Mouse (Mus musculus): Measurements from ENCODE around the gene Plppr1.
"Not testable (repeated sequence)": the region's sequence is repeated elsewhere in the genome, so short reads cannot be mapped to it uniquely, and the experiment has no call there.

GRCm38 (mm10) chr4:49383576-49384318, 324.7 kb downstream of the Plppr1 start:
- TF ChIP-seq CTCF (IDR thresholded peaks at IDR 0.05; ENCODE audit: low read depth); EP300 (optimal IDR thresholded peaks at IDR 0.05): not testable (repeated sequence)

Measured in stomach, postnatal 0 days (tissue).